Mouse (Mus musculus): ENCODE data around the gene Pcif1. TPM values are rescaled to one million over a fixed set of nuclear protein-coding genes. Genes with fewer than 3 reads are reported as not detected.

The Pcif1 gene
- total and polyA plus RNA-seq, 3 experiments, result 20.0 to 59.1 (median 33.6) TPM

DNA sequence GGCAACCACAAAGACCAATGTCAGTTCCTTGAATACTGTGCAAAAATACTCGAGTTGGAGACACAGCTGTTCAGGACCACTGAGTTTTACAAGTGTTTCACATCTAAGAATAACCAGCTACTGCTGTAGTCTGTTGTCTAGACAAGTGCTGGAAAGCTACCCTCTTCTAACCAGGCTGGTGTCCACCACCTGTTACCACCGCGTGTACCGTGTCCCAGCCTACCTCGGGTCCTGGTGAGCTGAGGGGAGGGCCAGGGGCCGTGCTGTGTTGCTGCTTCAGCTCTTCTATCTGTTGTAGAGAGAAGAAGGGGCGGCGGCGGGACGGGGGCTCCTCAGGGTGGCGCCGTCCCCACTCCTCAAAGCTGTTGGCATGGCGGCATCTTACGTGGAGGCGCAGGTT lies 19.9 kb downstream of the Pcif1 start:
- Histone ChIP-seq H3K27ac (ENCODE audit: insufficient read depth, low read depth) (no peak overlapping the region), H3K36me3 (replicated peaks in 1 of 2; ENCODE audit: control insufficient read depth in 1 of 2, insufficient read depth in 1 of 2, low read length in 1 of 2) (peaks cover 89 to 99% of the 10 kb centered on the region in 2 experiments), H3K27me3 (replicated peaks) (no peaks in the 10 kb centered on the region), H3K79me2 (replicated peaks; ENCODE audit: control insufficient read depth, extremely low read depth, insufficient read depth, poor library complexity, severe bottlenecking) (no peaks in the 10 kb centered on the region), H3K4me3 (replicated peaks in 1 of 3; ENCODE audit: low read depth in 2 of 3, low read length in 2 of 3, poor library complexity in 1 of 3) (no peak overlapping the region), H3K9ac (ENCODE audit: insufficient read depth, low read depth) (no peak overlapping the region), H3K4me1 (ENCODE audit: control insufficient read depth in 1 of 2, insufficient read depth in 2 of 2) (peaks cover 0 to 5% of the 10 kb centered on the region in 2 experiments; a peak in 1 of 4 replicates), H3K4me2 (ENCODE audit: insufficient read depth, low read depth, poor library complexity, severe bottlenecking) (no peak overlapping the region), H3K9me3 (replicated peaks; ENCODE audit: low read length) (no peaks in the 10 kb centered on the region)
- DNase-seq (ENCODE audit: extremely low read depth), result no peak
- in situ Hi-C loops (cut with MboI; ENCODE audit: low pct_ligation_motif_present, low pct_unique_long_range_greater_than_20kb, low sequenced_read_pairs), result no loop called here
- dilution Hi-C loops (cut with MboI; ENCODE audit: extremely low pct_ligation_motif_present, extremely low pct_unique_long_range_greater_than_20kb, low sequenced_read_pairs), result no loop called here
- TF ChIP-seq KAT2A (IDR thresholded peaks at IDR 0.05; ENCODE audit: insufficient replicate concordance, low read length) (no peak), MEF2A (IDR thresholded peaks at IDR 0.05; ENCODE audit: borderline replicate concordance, low read depth, low read length) (no peak), RAD21 (IDR thresholded peaks at IDR 0.05; ENCODE audit: low read depth, low read length) (no peak), TBP (conservative IDR thresholded peaks at IDR 0.05; ENCODE audit: low read depth, low read length) (no peak)

DNA sequence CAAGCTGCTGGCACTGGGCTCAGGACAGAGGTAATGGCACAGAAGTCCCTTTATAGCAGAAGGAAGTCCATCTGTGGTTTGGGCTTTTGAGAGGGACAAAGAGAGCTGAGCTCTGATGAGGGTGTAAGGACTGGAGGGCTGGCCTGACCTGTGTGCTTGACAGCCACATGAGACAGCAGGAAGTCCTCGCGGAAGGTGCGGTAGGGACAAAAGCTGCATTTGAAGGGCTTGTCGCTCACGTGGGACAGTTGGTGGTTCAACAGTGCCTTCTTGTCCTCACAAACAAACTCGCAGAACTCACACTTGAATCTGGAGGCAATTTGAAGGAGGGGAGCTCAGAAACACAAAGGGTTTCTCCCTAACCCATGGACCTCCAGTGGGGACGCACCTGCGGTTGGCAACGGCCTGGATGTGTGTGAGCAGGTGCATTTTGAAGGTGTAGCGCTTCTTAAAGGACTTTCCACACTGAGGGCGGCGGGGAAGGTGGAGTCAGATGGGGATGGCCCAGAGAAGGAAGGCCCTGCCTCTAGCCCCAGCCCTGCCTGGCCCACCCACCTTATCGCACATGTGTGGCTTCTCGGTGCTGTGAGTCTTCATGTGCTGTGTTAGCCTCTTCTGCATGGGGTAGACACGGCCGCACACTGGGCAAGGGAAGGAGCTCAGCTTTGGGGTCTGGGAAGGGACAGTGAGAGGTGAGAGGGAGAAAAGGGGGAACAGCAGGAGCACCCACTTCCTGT lies 20.8 kb downstream of the Pcif1 start:
- in situ Hi-C loops (cut with MboI; ENCODE audit: low pct_ligation_motif_present, low pct_unique_long_range_greater_than_20kb, low sequenced_read_pairs) (no loop called here), dilution Hi-C loops (cut with MboI; ENCODE audit: extremely low pct_ligation_motif_present, extremely low pct_unique_long_range_greater_than_20kb, low sequenced_read_pairs) (no loop called here)
- Histone ChIP-seq H3K4me1 (ENCODE audit: control insufficient read depth in 1 of 2, insufficient read depth in 2 of 2) (peaks cover 0 to 5% of the 10 kb centered on the region in 2 experiments; a peak in 1 of 4 replicates), H3K27me3 (replicated peaks) (no peaks in the 10 kb centered on the region), H3K4me3 (replicated peaks in 1 of 3; ENCODE audit: low read depth in 2 of 3, low read length in 2 of 3, poor library complexity in 1 of 3) (no peak overlapping the region), H3K4me2 (ENCODE audit: insufficient read depth, low read depth, poor library complexity, severe bottlenecking) (no peak overlapping the region), H3K9me3 (replicated peaks; ENCODE audit: low read length) (no peaks in the 10 kb centered on the region), H3K9ac (ENCODE audit: insufficient read depth, low read depth) (no peak overlapping the region), H3K79me2 (replicated peaks; ENCODE audit: control insufficient read depth, extremely low read depth, insufficient read depth, poor library complexity, severe bottlenecking) (no peaks in the 10 kb centered on the region), H3K36me3 (replicated peaks in 1 of 2; ENCODE audit: control insufficient read depth in 1 of 2, insufficient read depth in 1 of 2, low read length in 1 of 2) (peaks cover 89 to 99% of the 10 kb centered on the region in 2 experiments), H3K27ac (ENCODE audit: insufficient read depth, low read depth) (no peak overlapping the region)
- no peak for DNase-seq (ENCODE audit: extremely low read depth)
- no peak for TF ChIP-seq USF1 (IDR thresholded peaks at IDR 0.05; ENCODE audit: low read depth, low read length)
- TF ChIP-seq MAX (IDR thresholded peaks at IDR 0.05; ENCODE audit: low read length), result no peak
- TF ChIP-seq ZNF384 (IDR thresholded peaks at IDR 0.05; ENCODE audit: low read depth, low read length), result no peak
- TF ChIP-seq MAZ (IDR thresholded peaks at IDR 0.05; ENCODE audit: low read depth, low read length), result no peak
- TF ChIP-seq USF2 (conservative IDR thresholded peaks at IDR 0.05; ENCODE audit: low read depth, low read length), result no peak
- TF ChIP-seq POLR2A (IDR thresholded peaks at IDR 0.05; ENCODE audit: low read depth, low read length), result no peak
- no peak for TF ChIP-seq EP300 (IDR thresholded peaks at IDR 0.05; ENCODE audit: low read length)

DNA sequence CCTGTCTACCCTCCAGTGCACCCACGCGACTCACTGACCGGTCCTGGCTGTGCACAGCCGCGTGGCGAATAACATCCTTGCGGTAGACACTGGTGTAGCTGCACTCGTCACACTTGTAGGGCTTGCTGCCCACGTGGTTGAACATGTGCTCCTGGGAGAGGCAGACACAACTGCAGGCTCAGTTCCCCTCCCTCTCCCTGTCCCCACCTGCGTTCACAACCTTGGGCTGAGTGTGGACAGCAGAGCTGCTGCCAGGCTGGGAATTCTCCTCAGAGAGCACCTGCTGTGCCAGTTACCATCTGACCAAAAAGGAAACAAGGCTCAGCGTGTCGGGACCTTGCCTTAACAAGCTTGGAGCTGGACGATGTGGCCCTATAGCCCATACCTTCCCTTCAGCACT lies 22.3 kb downstream of the Pcif1 start:
- TF ChIP-seq IRF4 (IDR thresholded peaks at IDR 0.05; ENCODE audit: low read depth, low read length) (no peak), MXI1 (IDR thresholded peaks at IDR 0.05; ENCODE audit: low read depth, low read length) (no peak), SIN3A (IDR thresholded peaks at IDR 0.05; ENCODE audit: low read length) (no peak), UBTF (IDR thresholded peaks at IDR 0.05; ENCODE audit: low read depth, low read length) (no peak), KAT2A (IDR thresholded peaks at IDR 0.05; ENCODE audit: insufficient replicate concordance, low read length) (no peak), MAFK (IDR thresholded peaks at IDR 0.05; ENCODE audit: insufficient replicate concordance, low read length) (no peak), MEF2A (IDR thresholded peaks at IDR 0.05; ENCODE audit: borderline replicate concordance, low read depth, low read length) (no peak), MYC (IDR thresholded peaks at IDR 0.05; ENCODE audit: low read depth, low read length) (no peak), ZNF384 (IDR thresholded peaks at IDR 0.05; ENCODE audit: low read depth, low read length) (no peak), POLR2AphosphoS2 (IDR thresholded peaks at IDR 0.05; ENCODE audit: low read depth, low read length) (no peak), ELF1 (IDR thresholded peaks at IDR 0.05; ENCODE audit: low read depth, low read length) (no peak), JUN (IDR thresholded peaks at IDR 0.05; ENCODE audit: insufficient read depth, low read depth, low read length) (no peak), HCFC1 (IDR thresholded peaks at IDR 0.05; ENCODE audit: low read depth, low read length) (no peak), MAZ (IDR thresholded peaks at IDR 0.05; ENCODE audit: low read depth, low read length) (no peak), TBP (conservative IDR thresholded peaks at IDR 0.05; ENCODE audit: low read depth, low read length) (no peak), USF1 (IDR thresholded peaks at IDR 0.05; ENCODE audit: low read depth, low read length) (no peak), PAX5 (IDR thresholded peaks at IDR 0.05; ENCODE audit: low read length) (no peak), MAX (IDR thresholded peaks at IDR 0.05; ENCODE audit: low read length) (no peak), ETS1 (conservative IDR thresholded peaks at IDR 0.05; ENCODE audit: low read depth, low read length) (no peak)
- H3K27ac ChIP-seq (ENCODE audit: insufficient read depth, low read depth), result no peak overlapping the region
- in situ Hi-C loops (cut with MboI; ENCODE audit: low pct_ligation_motif_present, low pct_unique_long_range_greater_than_20kb, low sequenced_read_pairs), result no loop called here

More for the DNA sequence above, 22.3 kb downstream of the Pcif1 start:
- no peak for DNase-seq (ENCODE audit: extremely low read depth)
- H3K4me1 ChIP-seq (ENCODE audit: control insufficient read depth in 1 of 2, insufficient read depth in 2 of 2), result peaks cover 0 to 5% of the 10 kb centered on the region in 2 experiments; a peak in 1 of 4 replicates
- dilution Hi-C loops (cut with MboI; ENCODE audit: extremely low pct_ligation_motif_present, extremely low pct_unique_long_range_greater_than_20kb, low sequenced_read_pairs), result no loop called here
- H3K27me3 ChIP-seq (replicated peaks), result no peaks in the 10 kb centered on the region
- H3K4me2 ChIP-seq (ENCODE audit: insufficient read depth, low read depth, poor library complexity, severe bottlenecking), result no peak overlapping the region
- H3K9me3 ChIP-seq (replicated peaks; ENCODE audit: low read length), result peaks cover 7% of the 10 kb centered on the region
- H3K4me3 ChIP-seq (replicated peaks in 1 of 3; ENCODE audit: low read depth in 2 of 3, low read length in 2 of 3, poor library complexity in 1 of 3), result no peak overlapping the region
- no peak overlapping the region for H3K9ac ChIP-seq (ENCODE audit: insufficient read depth, low read depth)
- no peaks in the 10 kb centered on the region for H3K79me2 ChIP-seq (replicated peaks; ENCODE audit: control insufficient read depth, extremely low read depth, insufficient read depth, poor library complexity, severe bottlenecking)
- H3K36me3 ChIP-seq (replicated peaks in 1 of 2; ENCODE audit: control insufficient read depth in 1 of 2, insufficient read depth in 1 of 2, low read length in 1 of 2), result peaks cover 84 to 99% of the 10 kb centered on the region in 2 experiments

Data from CH12.LX (cell line).